Mouse (Mus musculus) midbrain, embryonic 14.5 days (tissue): Measurements from ENCODE around the gene Brip1. TPM values are rescaled to one million over a fixed set of nuclear protein-coding genes. Genes with fewer than 3 reads are reported as not detected.

Experiments used
- polyA plus RNA-seq: library from polyadenylated mRNA; unstranded; fragments of >200 nt; fragmentation: Nextera tagmentation; extraction: Ambion mirVana; gene quantifications from 2 replicates; pipeline ENCODE4 v1.2.1, GENCODE M21; 2014

Brip1 gene
- polyA plus RNA-seq, 1 experiment from 2014 or later: 1.8 TPM

Other genes starting within 250 kb of the Brip1 start
- 15.5 and 25.6 TPM in 2 replicates for gene Ints2, start 56.4 kb upstream of the Brip1 start, polyA plus RNA-seq
- 15.1 and 15.2 TPM in 2 replicates for gene Med13, start 156.4 kb upstream of the Brip1 start, polyA plus RNA-seq